Mouse (Mus musculus): ENCODE results near the gene Cnksr3. TPM values are rescaled to one million over a fixed set of nuclear protein-coding genes. Genes with fewer than 3 reads are reported as not detected.
A peak's percentile ranks its signal among the peaks of the same experiment; 100 is the strongest.

Gene Cnksr3
- polyA plus RNA-seq, 1 experiment from 2014 or later = 12.7 TPM

DNA sequence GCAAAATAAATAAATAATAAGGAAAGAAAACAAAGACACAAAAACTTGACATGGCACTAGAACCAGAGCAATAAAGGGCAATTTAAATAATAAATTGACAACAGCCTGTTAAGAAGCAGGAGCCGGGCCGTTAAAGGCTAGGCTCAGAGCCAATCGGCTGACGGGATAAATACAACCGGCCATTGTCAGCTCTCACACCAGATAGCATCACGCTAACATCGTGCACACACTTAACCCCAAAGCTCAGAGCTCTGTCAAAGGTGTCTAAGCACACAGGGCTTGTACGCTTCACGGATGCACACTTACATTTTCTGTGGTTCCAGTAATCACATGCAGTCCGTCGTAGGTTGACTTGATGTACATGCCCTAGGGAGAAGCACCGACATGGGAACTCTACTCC is 74.0 kb downstream of the Cnksr3 start:
- WGBS = 72% methylated on average over 12 of the region's 12 CpGs

DNA sequence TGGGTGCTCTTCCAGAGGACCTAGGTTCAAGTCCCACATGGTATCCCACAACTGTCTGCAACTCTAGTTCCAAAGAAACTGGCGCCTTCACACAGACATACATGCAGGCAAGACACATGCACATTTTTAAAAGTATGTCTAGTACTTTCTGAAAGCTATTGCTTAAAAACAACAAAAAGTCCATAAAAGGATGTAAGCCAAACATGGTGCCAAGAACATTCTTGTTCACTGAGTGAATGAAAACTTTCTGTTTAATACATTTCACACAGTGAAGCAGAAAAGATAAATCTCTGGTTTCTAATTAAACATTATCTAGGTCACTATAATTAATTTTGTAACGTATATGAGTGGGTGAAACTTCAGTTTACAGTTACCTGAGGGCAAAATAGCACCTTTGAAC is 76.3 kb downstream of the Cnksr3 start:
- ATAC-seq (ENCODE audit: low FRiP score, low read depth) = no peak
- WGBS = 71% methylated on average over 2 of the region's 2 CpGs
- no peaks in the 10 kb centered on the region for H3K9me3 ChIP-seq
- no peak overlapping the region for H3K9ac ChIP-seq
- H3K4me1 ChIP-seq = peaks cover 23% of the 10 kb centered on the region
- no peak overlapping the region for H3K4me3 ChIP-seq
- no peak overlapping the region for H3K27ac ChIP-seq
- H3K4me2 ChIP-seq (replicated peaks) = no peak overlapping the region
- H3K36me3 ChIP-seq = peaks cover 43% of the 10 kb centered on the region
- H3K27me3 ChIP-seq = no peaks in the 10 kb centered on the region

More for the DNA sequence above, 74.0 kb downstream of the Cnksr3 start:
- ATAC-seq (ENCODE audit: low FRiP score, low read depth) = no peak
- peaks cover 25% of the 10 kb centered on the region for H3K4me1 ChIP-seq
- no peaks in the 10 kb centered on the region for H3K9me3 ChIP-seq
- no peaks in the 10 kb centered on the region for H3K27me3 ChIP-seq
- no peak overlapping the region for H3K4me3 ChIP-seq
- no peak overlapping the region for H3K9ac ChIP-seq
- H3K27ac ChIP-seq = no peak overlapping the region
- H3K36me3 ChIP-seq = peaks cover 27% of the 10 kb centered on the region
- no peak overlapping the region for H3K4me2 ChIP-seq (replicated peaks)

DNA sequence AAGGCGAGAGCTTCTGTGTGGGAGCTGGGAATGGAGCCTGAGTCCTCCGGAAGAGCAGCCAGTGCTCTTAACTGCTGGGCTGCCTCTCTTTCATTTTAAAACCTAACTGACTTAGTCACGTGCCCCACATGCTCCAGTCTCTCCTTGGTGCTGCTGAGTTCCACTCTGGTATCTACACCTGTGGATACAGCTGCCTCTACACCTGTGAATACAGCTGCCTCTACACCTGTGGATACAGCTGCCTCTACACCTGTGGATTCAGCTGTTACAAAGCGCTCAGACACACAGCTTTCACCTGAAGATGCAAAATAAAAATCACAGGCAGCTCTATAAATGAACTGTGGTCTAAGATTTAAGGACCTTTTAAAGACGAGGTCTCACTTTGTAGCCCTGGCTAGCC is 79.0 kb downstream of the Cnksr3 start:
- H3K9me3 ChIP-seq = no peaks in the 10 kb centered on the region
- H3K27me3 ChIP-seq = no peaks in the 10 kb centered on the region
- H3K27ac ChIP-seq = no peak overlapping the region
- H3K4me3 ChIP-seq = no peak overlapping the region
- H3K9ac ChIP-seq = no peak overlapping the region
- peaks cover 2% of the 10 kb centered on the region for H3K4me1 ChIP-seq
- no peak overlapping the region for H3K4me2 ChIP-seq (replicated peaks)
- WGBS = 86% methylated on average over 5 of the region's 5 CpGs
- H3K36me3 ChIP-seq = peaks cover 68% of the 10 kb centered on the region
- no peak for ATAC-seq (ENCODE audit: low FRiP score, low read depth)

DNA sequence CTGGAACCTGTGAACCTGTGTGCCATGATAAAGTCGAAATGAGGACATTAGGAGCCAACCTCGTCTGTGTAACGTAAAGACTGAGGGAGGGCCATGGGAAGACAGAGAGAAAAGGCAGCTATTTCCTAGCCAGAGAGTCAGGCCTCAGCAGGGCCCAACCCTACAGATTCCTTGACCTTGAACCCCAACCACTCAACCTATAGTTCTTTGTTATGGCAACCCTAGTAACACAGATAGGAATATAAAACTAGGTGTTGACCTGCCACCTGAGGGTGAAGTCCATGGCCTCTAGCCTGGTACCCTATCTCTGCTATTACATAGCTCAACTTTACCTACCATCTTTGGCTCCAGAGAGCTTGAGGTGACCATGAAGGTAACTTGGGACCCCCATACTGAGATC is 80.6 kb downstream of the Cnksr3 start:
- H3K27me3 ChIP-seq = no peaks in the 10 kb centered on the region
- H3K9me3 ChIP-seq = no peaks in the 10 kb centered on the region
- no peak overlapping the region for H3K9ac ChIP-seq
- no peaks in the 10 kb centered on the region for H3K4me1 ChIP-seq
- H3K36me3 ChIP-seq = peaks cover 78% of the 10 kb centered on the region
- no peak overlapping the region for H3K4me2 ChIP-seq (replicated peaks)
- no peak for ATAC-seq (ENCODE audit: low FRiP score, low read depth)
- H3K4me3 ChIP-seq = no peak overlapping the region
- 92% methylated on average over 3 of the region's 3 CpGs for WGBS
- no peak overlapping the region for H3K27ac ChIP-seq

DNA sequence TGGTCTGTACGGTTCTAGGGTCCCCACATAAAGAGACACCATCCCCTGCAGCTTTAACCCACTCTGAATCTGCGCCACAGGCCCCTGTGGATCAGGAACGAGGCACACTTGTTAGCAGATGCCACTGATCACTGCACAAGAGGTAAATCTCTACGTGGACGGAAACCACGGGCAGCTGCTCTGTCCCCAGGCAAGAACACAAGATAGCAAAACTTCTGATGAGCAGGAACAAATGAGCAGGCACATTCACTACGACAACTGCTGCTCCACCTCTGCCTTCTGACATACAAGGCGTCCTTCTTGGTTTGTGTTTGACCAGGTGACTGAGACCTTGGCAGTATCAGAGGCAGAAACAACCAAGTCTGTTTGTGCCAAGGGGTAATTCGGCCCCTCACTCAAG is 84.2 kb downstream of the Cnksr3 start:
- no peak for ATAC-seq (ENCODE audit: low FRiP score, low read depth)
- no peaks in the 10 kb centered on the region for H3K9me3 ChIP-seq
- WGBS = 94% methylated on average over 9 of the region's 9 CpGs
- peaks cover 78% of the 10 kb centered on the region for H3K36me3 ChIP-seq
- H3K4me1 ChIP-seq = no peaks in the 10 kb centered on the region
- no peak overlapping the region for H3K27ac ChIP-seq
- no peaks in the 10 kb centered on the region for H3K27me3 ChIP-seq
- H3K9ac ChIP-seq = no peak overlapping the region
- H3K4me2 ChIP-seq (replicated peaks) = no peak overlapping the region
- H3K4me3 ChIP-seq = no peak overlapping the region

DNA sequence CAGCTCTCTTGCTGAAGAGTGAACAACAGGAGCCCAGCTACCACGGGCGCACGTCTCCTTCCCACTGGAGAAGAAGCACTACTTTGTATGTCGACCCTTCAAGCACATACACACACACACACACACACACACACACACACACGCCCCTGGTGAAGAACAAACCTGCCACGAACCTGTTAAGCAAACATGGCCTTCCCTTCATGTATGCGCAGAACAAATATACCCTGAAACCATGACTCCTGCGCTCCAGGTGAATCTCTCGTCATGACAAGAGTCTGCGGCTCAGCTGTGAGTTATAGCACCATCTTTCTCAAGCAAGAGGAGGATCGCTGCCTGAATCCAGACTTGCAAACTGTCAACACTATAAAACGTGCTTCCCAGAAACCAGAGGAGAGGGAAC is 85.2 kb downstream of the Cnksr3 start:
- Histone ChIP-seq H3K9ac (no peak overlapping the region), H3K27ac (no peak overlapping the region; the same call in 1 of the 2 replicates), H3K27me3 (no peaks in the 10 kb centered on the region), H3K36me3 (peaks cover 70% of the 10 kb centered on the region), H3K4me3 (no peak overlapping the region), H3K4me1 (no peaks in the 10 kb centered on the region), H3K4me2 (replicated peaks) (no peak overlapping the region), H3K9me3 (no peaks in the 10 kb centered on the region)
- no peak for ATAC-seq (ENCODE audit: low FRiP score, low read depth)
- WGBS = 90% methylated on average over 12 of the region's 12 CpGs

DNA sequence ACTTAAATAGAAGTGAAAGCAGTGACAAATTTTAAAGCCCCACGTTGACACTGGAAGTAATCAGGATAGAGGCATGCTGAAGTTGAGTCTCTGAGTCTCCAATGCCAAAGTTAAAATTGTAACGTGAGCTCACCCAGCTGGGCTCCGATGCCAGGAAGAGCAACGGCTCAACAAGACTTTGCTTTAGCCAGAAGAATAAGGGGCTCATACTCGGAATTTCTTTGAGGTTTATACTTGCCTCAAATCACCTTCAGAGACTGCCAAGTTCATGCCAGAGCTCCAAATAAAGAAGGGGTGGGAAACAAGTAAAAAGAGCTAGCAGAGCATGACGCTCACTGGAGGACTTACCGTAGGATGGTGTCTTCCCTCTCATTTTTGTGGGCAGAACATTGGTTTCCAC is 85.8 kb downstream of the Cnksr3 start:
- no peak overlapping the region for H3K4me3 ChIP-seq
- no peaks in the 10 kb centered on the region for H3K4me1 ChIP-seq
- H3K9me3 ChIP-seq = no peaks in the 10 kb centered on the region
- 59% methylated on average over 7 of the region's 7 CpGs for WGBS
- peaks cover 64% of the 10 kb centered on the region for H3K36me3 ChIP-seq
- H3K4me2 ChIP-seq (replicated peaks) = no peak overlapping the region
- ATAC-seq (ENCODE audit: low FRiP score, low read depth) = no peak
- H3K27ac ChIP-seq = no peak overlapping the region; the same call in 1 of the 2 replicates
- no peak overlapping the region for H3K9ac ChIP-seq
- no peaks in the 10 kb centered on the region for H3K27me3 ChIP-seq

DNA sequence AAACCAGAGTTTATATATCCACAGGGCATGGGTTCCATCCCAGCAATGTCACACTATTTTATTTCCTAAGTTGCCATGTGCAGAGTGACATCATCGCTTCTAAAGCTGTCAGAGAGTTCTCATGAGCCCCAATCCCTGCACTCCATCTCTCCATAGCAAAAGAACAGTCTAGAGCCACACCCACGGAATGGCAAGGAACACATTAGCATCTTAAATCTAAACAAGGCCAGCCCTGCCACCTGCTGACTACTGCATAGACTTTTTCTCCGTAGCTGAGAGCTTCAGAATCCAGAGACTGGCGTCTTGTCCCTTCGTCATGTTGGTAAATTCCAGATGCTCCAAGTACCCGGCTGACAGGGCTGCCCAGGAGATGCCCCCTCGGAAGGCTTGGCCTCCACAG is 87.0 kb downstream of the Cnksr3 start:
- no peaks in the 10 kb centered on the region for H3K27me3 ChIP-seq
- H3K9me3 ChIP-seq = no peaks in the 10 kb centered on the region
- H3K4me2 ChIP-seq (replicated peaks) = no peak overlapping the region
- no peak overlapping the region for H3K27ac ChIP-seq
- H3K36me3 ChIP-seq = peaks cover 61% of the 10 kb centered on the region
- no peak for ATAC-seq (ENCODE audit: low FRiP score, low read depth)
- 77% methylated on average over 7 of the region's 7 CpGs for WGBS
- H3K4me3 ChIP-seq = no peak overlapping the region
- no peak overlapping the region; the same call in 1 of the 2 replicates for H3K9ac ChIP-seq
- no peaks in the 10 kb centered on the region for H3K4me1 ChIP-seq

DNA sequence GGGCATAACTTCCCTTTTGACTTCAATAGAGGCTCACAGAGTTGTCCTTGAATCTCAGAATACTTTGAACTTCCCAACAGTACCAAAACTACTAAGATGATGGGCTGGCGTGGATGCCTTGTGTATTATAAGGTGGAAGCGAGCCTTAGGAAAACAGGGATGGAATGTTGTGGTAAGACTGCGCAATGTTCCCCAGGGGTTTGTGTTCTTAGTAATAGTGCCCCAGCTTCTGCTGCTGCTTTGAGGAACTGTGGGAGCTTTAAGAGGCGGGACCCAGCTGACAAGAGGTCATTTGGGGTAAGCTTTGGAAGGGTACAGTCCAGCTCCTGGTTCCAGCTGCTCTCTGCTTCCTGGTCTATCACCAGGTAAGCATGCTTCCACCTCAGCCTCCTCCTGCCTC is 89.7 kb downstream of the Cnksr3 start:
- Histone ChIP-seq H3K4me2 (replicated peaks) (no peak overlapping the region), H3K4me3 (no peak overlapping the region), H3K27ac (no peak overlapping the region), H3K9me3 (no peaks in the 10 kb centered on the region), H3K27me3 (no peaks in the 10 kb centered on the region), H3K9ac (no peak overlapping the region), H3K4me1 (peaks cover 15% of the 10 kb centered on the region), H3K36me3 (peaks cover 42% of the 10 kb centered on the region)
- WGBS = 87% methylated on average over 4 of the region's 4 CpGs
- no peak for ATAC-seq (ENCODE audit: low FRiP score, low read depth)

DNA sequence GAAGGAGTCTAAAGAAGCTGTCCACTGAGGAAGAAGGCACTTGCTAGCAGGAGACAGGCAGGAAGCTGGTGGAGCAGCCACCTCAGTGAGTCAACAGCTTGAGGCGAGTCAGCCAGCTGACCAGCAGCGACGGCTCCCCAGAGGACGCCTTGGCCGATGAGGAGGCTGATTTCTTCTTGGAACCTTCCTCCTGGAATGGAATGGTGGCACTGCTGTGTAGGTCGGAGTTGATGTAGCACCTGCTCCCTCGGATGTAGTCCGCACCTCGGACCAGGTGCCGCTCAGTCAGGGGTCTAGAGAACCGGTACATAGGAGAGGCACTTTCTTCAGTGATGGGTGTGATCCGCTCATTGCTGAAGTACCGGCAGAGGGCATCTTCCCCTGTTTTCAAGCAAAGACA is 91.8 kb downstream of the Cnksr3 start:
- H3K4me2 ChIP-seq (replicated peaks) = no peak overlapping the region
- H3K27ac ChIP-seq = no peak overlapping the region
- H3K27me3 ChIP-seq = no peaks in the 10 kb centered on the region
- H3K36me3 ChIP-seq = peaks cover 30% of the 10 kb centered on the region
- peaks cover 15% of the 10 kb centered on the region for H3K4me1 ChIP-seq
- no peaks in the 10 kb centered on the region for H3K9me3 ChIP-seq
- WGBS = 96% methylated on average over 13 of the region's 13 CpGs
- H3K9ac ChIP-seq = no peak overlapping the region
- ATAC-seq (ENCODE audit: low FRiP score, low read depth) = no peak
- H3K4me3 ChIP-seq = no peak overlapping the region

DNA sequence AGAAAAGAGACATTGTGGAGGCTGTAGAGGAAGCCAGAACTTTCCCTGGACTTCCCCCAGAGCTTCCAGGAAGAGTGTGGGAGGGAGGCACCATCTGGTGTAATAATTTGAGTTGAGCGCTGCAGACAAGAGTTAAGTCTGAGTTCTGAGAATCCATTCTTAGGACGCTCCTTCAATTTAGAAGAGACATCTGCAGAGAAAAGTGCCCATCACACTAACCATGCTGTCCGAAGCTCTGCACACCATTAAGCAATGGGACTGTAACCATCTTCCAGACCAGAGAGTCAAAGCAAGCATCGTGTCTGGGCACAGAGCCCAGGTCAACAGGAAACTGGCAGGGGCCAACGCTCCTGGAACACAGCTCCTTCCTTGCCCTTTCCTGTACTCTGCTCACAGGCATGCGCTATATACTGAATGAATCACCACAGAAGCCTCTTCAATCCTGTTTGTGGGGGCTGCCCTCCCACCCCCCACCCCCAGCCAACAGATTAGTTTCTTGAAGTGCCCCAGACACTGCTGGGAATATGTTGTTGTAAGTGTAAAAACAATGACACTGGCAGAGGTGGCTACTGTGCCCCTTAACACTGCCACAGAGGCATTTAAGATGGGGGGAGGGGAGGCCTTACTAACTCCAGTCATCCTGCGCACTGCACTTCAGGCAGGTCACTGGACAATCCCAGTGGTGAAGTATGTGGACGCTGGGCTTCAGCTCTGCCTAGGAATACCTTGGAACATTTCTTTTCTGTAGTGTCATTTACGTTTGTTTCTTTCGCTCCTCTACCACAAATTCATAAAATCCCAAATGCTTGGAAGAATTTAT is 93.6 kb downstream of the Cnksr3 start:
- Histone ChIP-seq H3K4me3 (no peak overlapping the region), H3K9ac (no peak overlapping the region; the same call in 1 of the 2 replicates), H3K27ac (peak overlapping the region; percentile 62), H3K36me3 (peaks cover 22% of the 10 kb centered on the region), H3K27me3 (no peaks in the 10 kb centered on the region), H3K4me2 (replicated peaks) (peak overlapping the region; percentile 23), H3K4me1 (peaks cover 15% of the 10 kb centered on the region), H3K9me3 (no peaks in the 10 kb centered on the region)
- WGBS = 52% methylated on average over 10 of the region's 10 CpGs
- peak; percentile 58; the same call in 1 of the 2 replicates for ATAC-seq (ENCODE audit: low FRiP score, low read depth)

DNA sequence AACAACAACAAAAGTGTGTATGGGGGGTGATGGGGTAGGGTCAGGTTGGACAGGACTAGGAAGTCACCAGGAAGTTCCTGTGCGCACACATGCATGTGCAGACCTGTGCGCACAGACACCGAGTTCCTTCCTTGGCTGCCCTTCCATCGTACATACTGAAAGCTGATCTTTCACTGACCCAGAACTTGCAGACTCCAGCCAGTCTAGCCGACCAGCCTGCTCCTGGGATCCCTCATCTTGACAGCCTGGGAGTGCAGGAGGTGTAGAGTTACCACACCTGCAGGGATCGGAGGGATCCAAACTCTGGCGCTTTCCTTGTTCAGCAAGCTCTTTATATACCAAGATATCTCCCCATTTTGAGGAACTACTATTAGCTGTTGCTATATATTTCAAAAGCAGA is 94.3 kb downstream of the Cnksr3 start:
- WGBS = 28% methylated on average over 7 of the region's 7 CpGs
- ATAC-seq (ENCODE audit: low FRiP score, low read depth) = peak; percentile 57; the same call in 1 of the 2 replicates

DNA sequence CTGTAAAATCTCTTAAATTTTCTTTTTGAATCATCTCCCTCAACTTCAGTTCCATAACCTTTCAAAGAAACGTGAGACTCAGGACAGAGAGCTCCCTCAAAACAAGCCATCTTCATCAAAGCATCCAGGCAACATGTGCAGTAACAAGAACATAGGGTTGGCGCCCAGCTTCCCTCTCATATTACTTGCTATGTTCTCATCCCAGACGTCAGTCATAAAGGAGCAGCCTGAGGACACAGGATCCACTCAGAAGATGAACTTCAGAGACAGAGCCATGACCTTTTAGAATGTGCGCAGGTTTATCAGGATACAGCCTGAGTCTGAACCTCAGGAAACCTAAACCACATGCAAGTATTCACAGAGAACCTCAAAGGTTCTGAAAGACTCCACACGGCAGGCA is 97.2 kb downstream of the Cnksr3 start:
- 77% methylated on average over 5 of the region's 5 CpGs for WGBS
- H3K27ac ChIP-seq = no peak overlapping the region
- no peak overlapping the region for H3K9ac ChIP-seq
- H3K36me3 ChIP-seq = peaks cover 10% of the 10 kb centered on the region
- ATAC-seq (ENCODE audit: low FRiP score, low read depth) = no peak
- no peak overlapping the region for H3K4me3 ChIP-seq
- H3K4me1 ChIP-seq = peaks cover 15% of the 10 kb centered on the region
- H3K4me2 ChIP-seq (replicated peaks) = no peak overlapping the region
- H3K27me3 ChIP-seq = no peaks in the 10 kb centered on the region
- no peaks in the 10 kb centered on the region for H3K9me3 ChIP-seq

More for the DNA sequence above, 94.3 kb downstream of the Cnksr3 start:
- Histone ChIP-seq H3K4me3 (no peak overlapping the region), H3K9ac (no peak overlapping the region), H3K36me3 (peaks cover 22% of the 10 kb centered on the region), H3K27me3 (no peaks in the 10 kb centered on the region), H3K4me2 (replicated peaks) (no peak overlapping the region), H3K9me3 (no peaks in the 10 kb centered on the region), H3K27ac (peak overlapping the region; percentile 62), H3K4me1 (peaks cover 15% of the 10 kb centered on the region)
